17 mouse cellular contexts compared by ENCODE assay signal in genomic region chr11:101484245-101484644, GRCm38 (mm10). TPM values are rescaled to one million over a fixed set of nuclear protein-coding genes. Genes with fewer than 3 reads are reported as not detected.
A peak's percentile ranks its signal among the peaks of the same experiment; 100 is the strongest.
DNase-seq lines count a peak whose midpoint lies in the region; ATAC-seq and TF ChIP-seq lines count a peak whose summit lies in the region.
"Had no signal": no experiment of that assay in that cellular context is flagged by ENCODE, and none has a peak within 500 bp of the region (broad histone marks: within the 10 kb centered on the region; RNA-seq: fewer than 3 reads in every experiment).

No protein-coding gene starts in this region.

- intact Hi-C loops in left cerebral cortex, postnatal 4 days (cut with DNase I): no loop called here

- no peak for TF ChIP-seq EP300 in stomach, postnatal 0 days (optimal IDR thresholded peaks at IDR 0.05)

- peak overlapping the region; percentile 74 for H3K27ac ChIP-seq in hindbrain, embryonic 10.5 days
- H3K27ac ChIP-seq in hindbrain, embryonic 13.5 days: no peak overlapping the region; the same call in 1 of the 2 replicates
- H3K27ac ChIP-seq in stomach, embryonic 14.5 days (ENCODE audit: low read length): peak overlapping the region; percentile 30; the same call in 1 of the 2 replicates
- H3K27ac ChIP-seq in stomach, postnatal 0 days (replicated peaks): no peak overlapping the region
- H3K27ac ChIP-seq in liver, embryonic 15.5 days (replicated peaks): no peak overlapping the region; the same call in 1 of the 2 replicates
- H3K27ac ChIP-seq: layer of hippocampus, adult 2 months had no signal

- no peaks in the 10 kb centered on the region for H3K9me3 ChIP-seq in hindbrain, embryonic 10.5 days
- H3K9me3 ChIP-seq in hindbrain, embryonic 13.5 days: no peaks in the 10 kb centered on the region
- H3K9me3 ChIP-seq in stomach, embryonic 14.5 days (ENCODE audit: control insufficient read depth, low read depth, low read length): no peaks in the 10 kb centered on the region
- H3K9me3 ChIP-seq in stomach, postnatal 0 days (ENCODE audit: control insufficient read depth, low read length): no peaks in the 10 kb centered on the region
- H3K9me3 ChIP-seq in liver, embryonic 15.5 days (replicated peaks): no peaks in the 10 kb centered on the region

- H3K36me3 ChIP-seq in hindbrain, embryonic 10.5 days: peaks cover 32% of the 10 kb centered on the region
- no peaks in the 10 kb centered on the region for H3K36me3 ChIP-seq in hindbrain, embryonic 13.5 days
- peaks cover 8% of the 10 kb centered on the region; the same call in 1 of the 2 replicates for H3K36me3 ChIP-seq in stomach, embryonic 14.5 days (ENCODE audit: control insufficient read depth, insufficient read depth, low read length)
- no peaks in the 10 kb centered on the region for H3K36me3 ChIP-seq in stomach, postnatal 0 days (ENCODE audit: control insufficient read depth, insufficient read depth, low read length)
- peaks cover 27% of the 10 kb centered on the region for H3K36me3 ChIP-seq in liver, embryonic 15.5 days (replicated peaks)

- H3K27me3 ChIP-seq in hindbrain, embryonic 10.5 days (ENCODE audit: insufficient read depth, poor library complexity, severe bottlenecking): no peaks in the 10 kb centered on the region
- H3K27me3 ChIP-seq in hindbrain, embryonic 13.5 days: no peaks in the 10 kb centered on the region
- H3K27me3 ChIP-seq in stomach, embryonic 14.5 days (ENCODE audit: control insufficient read depth, insufficient read depth, low read length): no peaks in the 10 kb centered on the region
- no peaks in the 10 kb centered on the region for H3K27me3 ChIP-seq in stomach, postnatal 0 days (ENCODE audit: control insufficient read depth, insufficient read depth, low read length)
- H3K27me3 ChIP-seq in liver, embryonic 15.5 days: peaks cover 4% of the 10 kb centered on the region

- TF ChIP-seq CTCF in stomach, postnatal 0 days (IDR thresholded peaks at IDR 0.05; ENCODE audit: low read depth): no peak

- no peak overlapping the region for H3K4me2 ChIP-seq in hindbrain, embryonic 13.5 days
- H3K4me2 ChIP-seq in stomach, embryonic 14.5 days (replicated peaks; ENCODE audit: low read depth, low read length): no peak overlapping the region
- no peak overlapping the region for H3K4me2 ChIP-seq in stomach, postnatal 0 days (replicated peaks; ENCODE audit: low read depth)
- H3K4me2 ChIP-seq in liver, embryonic 15.5 days: peak overlapping the region; percentile 31; the same call in 1 of the 2 replicates
- H3K4me2 ChIP-seq: heart, embryonic 11.5 days had no signal

- H3K9ac ChIP-seq in hindbrain, embryonic 13.5 days: no peak overlapping the region
- H3K9ac ChIP-seq in stomach, embryonic 14.5 days (replicated peaks; ENCODE audit: low read depth, low read length): no peak overlapping the region
- no peak overlapping the region for H3K9ac ChIP-seq in stomach, postnatal 0 days (ENCODE audit: low read length)
- H3K9ac ChIP-seq in liver, embryonic 15.5 days: no peak overlapping the region

- no peak for DNase-seq in hindbrain, embryonic 10.5 days (ENCODE audit: low spot score)
- DNase-seq in stomach, postnatal 0 days (ENCODE audit: low spot score): no peak
- DNase-seq in retina, embryonic 14.5 days (ENCODE audit: low spot score): no peak
- no peak for DNase-seq in right cerebral cortex, adult 18-20 months
- no peak for DNase-seq in left cerebral cortex, postnatal 4 days
- DNase-seq: adrenal gland, postnatal 14 days; cerebellum, postnatal 14 days; gastrocnemius, postnatal 14 days; kidney, adult 9 months; thymus, postnatal 14 days had no signal

- no peak for ATAC-seq in hindbrain, embryonic 13.5 days (ENCODE audit: low FRiP score)
- ATAC-seq in stomach, embryonic 14.5 days (ENCODE audit: insufficient number of reproducible peaks, insufficient read depth, low FRiP score, low read depth): no peak
- ATAC-seq in stomach, postnatal 0 days (ENCODE audit: low FRiP score, low TSS enrichment): no peak
- ATAC-seq in liver, embryonic 15.5 days (ENCODE audit: insufficient read depth): no peak

- H3K4me3 ChIP-seq in hindbrain, embryonic 10.5 days: no peak overlapping the region
- H3K4me3 ChIP-seq in hindbrain, embryonic 13.5 days: no peak overlapping the region
- no peak overlapping the region for H3K4me3 ChIP-seq in stomach, embryonic 14.5 days (ENCODE audit: low read depth, low read length)
- H3K4me3 ChIP-seq in stomach, postnatal 0 days (ENCODE audit: low read depth, low read length): no peak overlapping the region
- H3K4me3 ChIP-seq in liver, embryonic 15.5 days (replicated peaks): no peak overlapping the region
- H3K4me3 ChIP-seq: layer of hippocampus, adult 2 months had no signal

- 76% methylated on average over 6 of the region's 6 CpGs for WGBS in hindbrain, embryonic 10.5 days
- 66% methylated on average over 6 of the region's 6 CpGs for WGBS in hindbrain, embryonic 13.5 days
- WGBS in stomach, embryonic 14.5 days: 66% methylated on average over 6 of the region's 6 CpGs
- WGBS in stomach, postnatal 0 days: 53% methylated on average over 6 of the region's 6 CpGs
- whole genome bisulfite sequencing in liver, embryonic 15.5 days (ENCODE audit: insufficient replicate concordance): 22% methylated on average over 6 of the region's 6 CpGs

- peaks cover 47% of the 10 kb centered on the region for H3K4me1 ChIP-seq in hindbrain, embryonic 10.5 days (replicated peaks)
- peaks cover 20% of the 10 kb centered on the region for H3K4me1 ChIP-seq in hindbrain, embryonic 13.5 days (replicated peaks)
- H3K4me1 ChIP-seq in stomach, embryonic 14.5 days (ENCODE audit: control insufficient read depth, insufficient read depth, low read length): no peaks in the 10 kb centered on the region
- H3K4me1 ChIP-seq in stomach, postnatal 0 days (replicated peaks; ENCODE audit: control insufficient read depth, insufficient read depth): no peaks in the 10 kb centered on the region
- H3K4me1 ChIP-seq in liver, embryonic 15.5 days (replicated peaks): peaks cover 49% of the 10 kb centered on the region

RNA-seq across cellular contexts. Expression of gene Vat1, which starts 18.2 kb away (rescaled TPM):
- 61.1 and 108 TPM in 2 replicates for polyA plus RNA-seq in hindbrain, embryonic 10.5 days (2016; fragmentation: Nextera tagmentation; extraction: Ambion mirVana)
- polyA plus RNA-seq in hindbrain, embryonic 13.5 days (2015; fragmentation: Nextera tagmentation; extraction: Ambion mirVana): 92.1 and 96.6 TPM in 2 replicates
- 47.6 and 52.7 TPM in 2 replicates for polyA plus RNA-seq in stomach, embryonic 14.5 days (2014; fragmentation: Nextera tagmentation; extraction: Ambion mirVana)
- polyA plus RNA-seq in stomach, postnatal 0 days (2015; fragmentation: Nextera tagmentation; extraction: Ambion mirVana): 63.4 and 71.1 TPM in 2 replicates
- 10.0 and 10.8 TPM in 2 replicates for polyA plus RNA-seq in liver, embryonic 15.5 days (2015; fragmentation: Nextera tagmentation; extraction: Ambion mirVana)
- 100 to 1,000 TPM; 107 to 112 TPM for total RNA-seq in left cerebral cortex, postnatal 4 days (2021)

RNA-seq across cellular contexts. Expression of gene Rnd2, which starts 19.4 kb away (rescaled TPM):
- 97.9 and 208 TPM in 2 replicates for polyA plus RNA-seq in hindbrain, embryonic 10.5 days (2016; fragmentation: Nextera tagmentation; extraction: Ambion mirVana)
- polyA plus RNA-seq in hindbrain, embryonic 13.5 days (2015; fragmentation: Nextera tagmentation; extraction: Ambion mirVana): 108 and 111 TPM in 2 replicates
- 11.6 and 14.2 TPM in 2 replicates for polyA plus RNA-seq in stomach, embryonic 14.5 days (2014; fragmentation: Nextera tagmentation; extraction: Ambion mirVana)
- 15.3 and 16.1 TPM in 2 replicates for polyA plus RNA-seq in stomach, postnatal 0 days (2015; fragmentation: Nextera tagmentation; extraction: Ambion mirVana)
- polyA plus RNA-seq in liver, embryonic 15.5 days (2015; fragmentation: Nextera tagmentation; extraction: Ambion mirVana): 2.0 and 2.1 TPM in 2 replicates
- total RNA-seq in left cerebral cortex, postnatal 4 days (2021): 10 to 100 TPM; 70.3 to 72.3 TPM
- total RNA-seq: monocyte, adult 5-6 weeks had no signal

RNA-seq across cellular contexts. Expression of gene Ifi35, which starts 36.0 kb away (rescaled TPM):
- 3.5 and 3.6 TPM in 2 replicates for polyA plus RNA-seq in hindbrain, embryonic 10.5 days (2016; fragmentation: Nextera tagmentation; extraction: Ambion mirVana)
- 3.7 and 4.0 TPM in 2 replicates for polyA plus RNA-seq in hindbrain, embryonic 13.5 days (2015; fragmentation: Nextera tagmentation; extraction: Ambion mirVana)
- 22.4 and 23.0 TPM in 2 replicates for polyA plus RNA-seq in stomach, embryonic 14.5 days (2014; fragmentation: Nextera tagmentation; extraction: Ambion mirVana)
- polyA plus RNA-seq in stomach, postnatal 0 days (2015; fragmentation: Nextera tagmentation; extraction: Ambion mirVana): 37.4 and 37.5 TPM in 2 replicates
- 29.6 and 30.4 TPM in 2 replicates for polyA plus RNA-seq in liver, embryonic 15.5 days (2015; fragmentation: Nextera tagmentation; extraction: Ambion mirVana)
- total RNA-seq in left cerebral cortex, postnatal 4 days (2021): 1 to 10 TPM in 1 of 2 experiments, under 1 TPM in 1; 0.84 to 1.4 TPM

RNA-seq across cellular contexts. Expression of gene Rpl27, which starts 42.1 kb away (rescaled TPM):
- 414 and 455 TPM in 2 replicates for polyA plus RNA-seq in hindbrain, embryonic 10.5 days (2016; fragmentation: Nextera tagmentation; extraction: Ambion mirVana)
- polyA plus RNA-seq in hindbrain, embryonic 13.5 days (2015; fragmentation: Nextera tagmentation; extraction: Ambion mirVana): 301 and 310 TPM in 2 replicates
- polyA plus RNA-seq in stomach, embryonic 14.5 days (2014; fragmentation: Nextera tagmentation; extraction: Ambion mirVana): 373 and 398 TPM in 2 replicates
- polyA plus RNA-seq in stomach, postnatal 0 days (2015; fragmentation: Nextera tagmentation; extraction: Ambion mirVana): 317 and 371 TPM in 2 replicates
- polyA plus RNA-seq in liver, embryonic 15.5 days (2015; fragmentation: Nextera tagmentation; extraction: Ambion mirVana): 149 and 195 TPM in 2 replicates
- 10 to 100 TPM; 68.9 to 71.3 TPM for total RNA-seq in left cerebral cortex, postnatal 4 days (2021)

RNA-seq across cellular contexts. Expression of gene Ptges3l, which starts 59.1 kb away (rescaled TPM):
- polyA plus RNA-seq in hindbrain, embryonic 10.5 days (2016; fragmentation: Nextera tagmentation; extraction: Ambion mirVana): 4.0 and 4.5 TPM in 2 replicates
- 2.3 and 2.8 TPM in 2 replicates for polyA plus RNA-seq in hindbrain, embryonic 13.5 days (2015; fragmentation: Nextera tagmentation; extraction: Ambion mirVana)
- polyA plus RNA-seq in stomach, embryonic 14.5 days (2014; fragmentation: Nextera tagmentation; extraction: Ambion mirVana): 18.0 and 24.1 TPM in 2 replicates
- 11.1 and 13.4 TPM in 2 replicates for polyA plus RNA-seq in stomach, postnatal 0 days (2015; fragmentation: Nextera tagmentation; extraction: Ambion mirVana)
- 1.3 and 1.4 TPM in 2 replicates for polyA plus RNA-seq in liver, embryonic 15.5 days (2015; fragmentation: Nextera tagmentation; extraction: Ambion mirVana)
- total RNA-seq in left cerebral cortex, postnatal 4 days (2021): 1 to 10 TPM; 1.2 to 2.4 TPM
- total RNA-seq: hematopoietic stem cell, adult 5-6 weeks; monocyte, adult 5-6 weeks had no signal

Comparison
In these comparisons a context has a peak if more than half of its experiments do, and no peak if none do; other contexts are left out.
1. H3K27ac ChIP-seq: peak in hindbrain, embryonic 10.5 days (single experiment) and stomach, embryonic 14.5 days (single experiment); none in hindbrain, embryonic 13.5 days (single experiment), stomach, postnatal 0 days (single experiment) and liver, embryonic 15.5 days (single experiment).